Mouse (Mus musculus) MEL (cell line): ENCODE results near the gene Wdr45b. TPM values are rescaled to one million over a fixed set of nuclear protein-coding genes. Genes with fewer than 3 reads are reported as not detected.

Source experiments
- DNase-seq: peaks from one replicate; pipeline ENCODE4 v3.0.0; 2011; ENCODE audit warnings: low read depth, low spot score
- H3K27ac ChIP-seq: 2 replicates; pipeline ENCODE4 v1.5.1; 2012; ENCODE audit warnings: low read depth, mild to moderate bottlenecking, control low read depth, low read length, moderate library complexity; ENCODE audit not compliant: control insufficient read depth
- H3K27me3 ChIP-seq, 2 experiments: fragments of 150-350 bp in 1 of 2; sonication (generic) in 1 of 2; 2 replicates each; pipeline ENCODE4 v1.6.1; 2012; ENCODE audit warnings: low read length in 2 of 2, mild to moderate bottlenecking in 2 of 2, improper control_type of control experiment in 1 of 2, moderate library complexity in 1 of 2; ENCODE audit not compliant: insufficient read depth in 2 of 2, control insufficient read depth in 1 of 2
- H3K36me3 ChIP-seq, 2 experiments: 2 replicates each; pipeline ENCODE4 v1.6.1; 2012 to 2014; ENCODE audit warnings: low read length in 2 of 2, improper control_type of control experiment in 1 of 2, inconsistent platforms in 1 of 2, mild to moderate bottlenecking in 1 of 2; ENCODE audit not compliant: insufficient read depth in 2 of 2, control insufficient read depth in 1 of 2
- H3K4me1 ChIP-seq, 2 experiments: fragments of 150-350 bp in 1 of 2; sonication (generic) in 1 of 2; 2 replicates each; pipeline ENCODE4 v1.6.1; 2012; ENCODE audit warnings: low read length in 2 of 2, improper control_type of control experiment in 1 of 2, mild to moderate bottlenecking in 1 of 2; ENCODE audit not compliant: insufficient read depth in 2 of 2, control insufficient read depth in 1 of 2
- H3K4me3 ChIP-seq, 2 experiments: fragments of 150-350 bp in 1 of 2; sonication (generic) in 1 of 2; 2 replicates each; pipeline ENCODE4 v1.5.1; 2012; ENCODE audit warnings: low read depth in 2 of 2, low read length in 2 of 2, mild to moderate bottlenecking in 2 of 2, moderate library complexity in 2 of 2, control low read depth in 1 of 2, improper control_type of control experiment in 1 of 2; ENCODE audit not compliant: control insufficient read depth in 1 of 2, insufficient read depth in 1 of 2
- H3K79me2 ChIP-seq: 2 replicates; pipeline ENCODE4 v1.6.1; 2012; ENCODE audit warnings: mild to moderate bottlenecking, low read length, moderate library complexity; ENCODE audit not compliant: control insufficient read depth, poor library complexity, insufficient read depth
- H3K9ac ChIP-seq: 2 replicates; pipeline ENCODE4 v1.6.1; 2012; ENCODE audit warnings: low read depth, mild to moderate bottlenecking, control low read depth, low read length, moderate library complexity; ENCODE audit not compliant: control insufficient read depth, poor library complexity, severe bottlenecking
- H3K9me3 ChIP-seq: fragments of 150-350 bp; sonication (generic); replicated peaks from 2 replicates; pipeline ENCODE4 v1.6.1; 2012; ENCODE audit warnings: mild to moderate bottlenecking, low read length, improper control_type of control experiment, moderate library complexity; ENCODE audit not compliant: insufficient read depth
- BHLHE40 ChIP-seq: IDR thresholded peaks from 2 replicates; pipeline ENCODE4 v1.6.1; 2012; ENCODE audit warnings: low read depth, mild to moderate bottlenecking, inconsistent platforms, low read length, improper control_type of control experiment, borderline replicate concordance
- CHD2 ChIP-seq: IDR thresholded peaks from 2 replicates; pipeline ENCODE4 v1.6.1; 2011; ENCODE audit warnings: low read length, improper control_type of control experiment
- CTCF ChIP-seq, 3 experiments: IDR thresholded peaks in 2 of 3; conservative IDR thresholded peaks in 1 of 3; 2 replicates each; pipeline ENCODE4 v1.5.1; 2011 to 2012; ENCODE audit warnings: low read length in 3 of 3, low read depth in 2 of 3, mild to moderate bottlenecking in 2 of 3, improper control_type of control experiment in 1 of 3, inconsistent platforms in 1 of 3, mixed read lengths in 1 of 3, moderate library complexity in 1 of 3; ENCODE audit not compliant: control insufficient read depth in 1 of 3, insufficient read depth in 1 of 3, poor library complexity in 1 of 3, severe bottlenecking in 1 of 3
- JUND ChIP-seq: IDR thresholded peaks from 2 replicates; pipeline ENCODE4 v1.6.1; 2011; ENCODE audit warnings: low read depth, mild to moderate bottlenecking, improper control_type of control experiment, low read length
- MAX ChIP-seq: IDR thresholded peaks from 2 replicates; pipeline ENCODE4 v1.6.1; 2011; ENCODE audit warnings: low read length, improper control_type of control experiment
- POLR2AphosphoS5 ChIP-seq: IDR thresholded peaks from 2 replicates; pipeline ENCODE4 v1.6.1; 2012; ENCODE audit warnings: low read depth, borderline replicate concordance, mild to moderate bottlenecking, inconsistent platforms, low read length, moderate library complexity, mixed read lengths
- TCF12 ChIP-seq: IDR thresholded peaks from 2 replicates; pipeline ENCODE4 v1.6.1; 2014; ENCODE audit warnings: low read depth, mild to moderate bottlenecking, inconsistent platforms, low read length, improper control_type of control experiment, moderate library complexity
- ZC3H11A ChIP-seq: IDR thresholded peaks from 2 replicates; pipeline ENCODE4 v1.6.1; 2012; ENCODE audit warnings: low read depth, mild to moderate bottlenecking, inconsistent platforms, low read length, improper control_type of control experiment
- ZKSCAN1 ChIP-seq: IDR thresholded peaks from 2 replicates; pipeline ENCODE4 v1.6.1; 2012; ENCODE audit warnings: low read depth, mild to moderate bottlenecking, inconsistent platforms, low read length, improper control_type of control experiment, moderate library complexity
- ZMIZ1 ChIP-seq: IDR thresholded peaks from 2 replicates; pipeline ENCODE4 v1.6.1; 2012; ENCODE audit warnings: low read depth, mild to moderate bottlenecking, inconsistent platforms, low read length, improper control_type of control experiment, moderate library complexity
- polyA plus RNA-seq, 2 experiments: library from polyadenylated mRNA; stranded (reverse) in 1 of 2; unstranded in 1 of 2; fragments of >175 nt in 1 of 2; fragments of >200 nt in 1 of 2; gene quantifications; 2 replicates each; pipeline versions ENCODE4 v1.2.1 to v1.2.4; 2012; ENCODE audit warnings: low replicate concordance in 2 of 2, low read depth in 1 of 2; ENCODE audit not compliant: insufficient read length in 2 of 2, insufficient read depth in 1 of 2, missing spikeins in 1 of 2
- total RNA-seq: library from RNA; depleted of rRNA; stranded (reverse); fragments of 300-350 nt; gene quantifications from 2 replicates; pipeline ENCODE4 v1.2.3, GENCODE M21; 2012; rRNA removed

Wdr45b gene
- total and polyA plus RNA-seq, 3 experiments, result 39.3 to 41.9 TPM; not detected in 1

GRCm38 (mm10) chr11:121282911-121283310 lies 71.3 kb downstream of the Wdr45b start:
- DNase-seq, result no peak
- H3K79me2 ChIP-seq, result peaks cover 6% of the 10 kb centered on the region; the same call in 1 of the 2 replicates
- H3K4me1 ChIP-seq, result no peaks in the 10 kb centered on the region; a peak in 2 of 4 replicates
- H3K36me3 ChIP-seq, result peaks cover 2 to 28% of the 10 kb centered on the region in 2 experiments; a peak in 3 of 4 replicates
- H3K9me3 ChIP-seq, result no peaks in the 10 kb centered on the region
- H3K4me3 ChIP-seq, result no peak overlapping the region
- no peaks in the 10 kb centered on the region for H3K27me3 ChIP-seq
- H3K9ac ChIP-seq, result no peak overlapping the region
- H3K27ac ChIP-seq, result no peak overlapping the region
- no peak for TF ChIP-seq ZC3H11A

- Histone ChIP-seq H3K4me1 (no peaks in the 10 kb centered on the region; a peak in 2 of 4 replicates), H3K36me3 (peaks cover 5 to 27% of the 10 kb centered on the region in 2 experiments; a peak in 3 of 4 replicates)
- TF ChIP-seq JUND (0 out of 2 replicates have a peak, but pooled peaks have one; percentile 48), CTCF (IDR thresholded peaks at IDR 0.05 in 2 of 3, conservative IDR thresholded peaks at IDR 0.05 in 1 of 3; ENCODE audit: control insufficient read depth in 1 of 3, insufficient read depth in 1 of 3, low read depth in 2 of 3, low read length in 3 of 3, poor library complexity in 1 of 3, severe bottlenecking in 1 of 3) (no peak)
These were observed 76.2 kb downstream of the Wdr45b start for GRCm38 (mm10) chr11:121278011-121278410.

GRCm38 (mm10) chr11:121277516-121277915 lies 76.7 kb downstream of the Wdr45b start:
- no peak for DNase-seq
- H3K36me3 ChIP-seq, result peaks cover 5 to 26% of the 10 kb centered on the region in 2 experiments; a peak in 3 of 4 replicates
- no peaks in the 10 kb centered on the region; a peak in 2 of 4 replicates for H3K4me1 ChIP-seq
- H3K79me2 ChIP-seq, result peaks cover 36% of the 10 kb centered on the region
- H3K9me3 ChIP-seq, result no peaks in the 10 kb centered on the region
- no peaks in the 10 kb centered on the region for H3K27me3 ChIP-seq
- no peak overlapping the region for H3K4me3 ChIP-seq
- no peak overlapping the region for H3K9ac ChIP-seq
- TF ChIP-seq MAX (no peak), ZMIZ1 (no peak), TCF12 (no peak), ZKSCAN1 (no peak), BHLHE40 (no peak), CHD2 (no peak), POLR2AphosphoS5 (no peak)
- H3K27ac ChIP-seq, result no peak overlapping the region

More at GRCm38 (mm10) chr11:121278011-121278410, 76.2 kb downstream of the Wdr45b start:
- Histone ChIP-seq H3K79me2 (peaks cover 33% of the 10 kb centered on the region), H3K4me3 (no peak overlapping the region), H3K27ac (no peak overlapping the region), H3K9ac (no peak overlapping the region), H3K9me3 (no peaks in the 10 kb centered on the region), H3K27me3 (no peaks in the 10 kb centered on the region)
- DNase-seq, result no peak

Other genes with a start within 250 kb of the Wdr45b start
- gene Tex19.2, start 235.8 kb downstream of the Wdr45b start, total RNA-seq, result 44.7 and 45.7 TPM in 2 replicates
- gene Tex19.2, start 235.8 kb downstream of the Wdr45b start, polyA plus RNA-seq, result 10 to 100 TPM in 1 of 2 experiments, not detected in 1; 34.5 TPM
- 0.19 and 0.62 TPM in 2 replicates for gene Tex19.1, start 208.3 kb downstream of the Wdr45b start, total RNA-seq
- gene Tex19.1, start 208.3 kb downstream of the Wdr45b start, polyA plus RNA-seq, result under 1 TPM in 1 of 2 experiments, not detected in 1; 0.10 TPM
- gene Uts2r, start 194.2 kb downstream of the Wdr45b start, total RNA-seq, result not detected in 2 replicates
- not detected for gene Uts2r, start 194.2 kb downstream of the Wdr45b start, polyA plus RNA-seq
- 6.4 and 7.1 TPM in 2 replicates for gene Hexdc, start 150.0 kb downstream of the Wdr45b start, total RNA-seq
- gene Hexdc, start 150.0 kb downstream of the Wdr45b start, polyA plus RNA-seq, result 1 to 10 TPM in 1 of 2 experiments, not detected in 1; 9.0 TPM
- 10.1 and 12.7 TPM in 2 replicates for gene Ogfod3, start 149.7 kb downstream of the Wdr45b start, total RNA-seq
- 10 to 100 TPM in 1 of 2 experiments, not detected in 1; 12.3 TPM for gene Ogfod3, start 149.7 kb downstream of the Wdr45b start, polyA plus RNA-seq
- gene Cybc1, start 125.1 kb downstream of the Wdr45b start, total RNA-seq, result 42.5 and 46.1 TPM in 2 replicates
- gene Cybc1, start 125.1 kb downstream of the Wdr45b start, polyA plus RNA-seq, result 10 to 100 TPM in 1 of 2 experiments, not detected in 1; 43.6 TPM
- 31.9 and 45.3 TPM in 2 replicates for gene Narf, start 117.2 kb downstream of the Wdr45b start, total RNA-seq
- 10 to 100 TPM in 1 of 2 experiments, not detected in 1; 44.9 TPM for gene Narf, start 117.2 kb downstream of the Wdr45b start, polyA plus RNA-seq
- gene Foxk2, start 94.5 kb downstream of the Wdr45b start, total RNA-seq, result 59.6 and 64.5 TPM in 2 replicates
- gene Foxk2, start 94.5 kb downstream of the Wdr45b start, polyA plus RNA-seq, result 100 to 1,000 TPM in 1 of 2 experiments, 10 to 100 TPM in 1; 68.0 to 317 TPM
- 0.23 and 0.39 TPM in 2 replicates for gene Rab40b, start 33.8 kb upstream of the Wdr45b start, total RNA-seq
- gene Rab40b, start 33.8 kb upstream of the Wdr45b start, polyA plus RNA-seq, result not detected
- gene Fn3krp, start 67.0 kb upstream of the Wdr45b start, total RNA-seq, result 22.5 and 25.9 TPM in 2 replicates
- 10 to 100 TPM in 1 of 2 experiments, 1 to 10 TPM in 1; 6.8 to 77.1 TPM for gene Fn3krp, start 67.0 kb upstream of the Wdr45b start, polyA plus RNA-seq
- gene Fn3k, start 80.5 kb upstream of the Wdr45b start, total RNA-seq, result 0.27 TPM in 1 of 2 replicates, not detected in the other
- gene Fn3k, start 80.5 kb upstream of the Wdr45b start, polyA plus RNA-seq, result under 1 TPM in 1 of 2 experiments, not detected in 1; 0.07 TPM
- gene Tbcd, start 97.5 kb upstream of the Wdr45b start, total RNA-seq, result 65.3 and 72.3 TPM in 2 replicates
- 10 to 100 TPM in 1 of 2 experiments, not detected in 1; 50.0 TPM for gene Tbcd, start 97.5 kb upstream of the Wdr45b start, polyA plus RNA-seq
- 0.08 TPM in 1 of 2 replicates, not detected in the other for gene Zfp750, start 164.9 kb upstream of the Wdr45b start, total RNA-seq
- under 1 TPM in 1 of 2 experiments, not detected in 1; 0.06 TPM for gene Zfp750, start 164.9 kb upstream of the Wdr45b start, polyA plus RNA-seq